Mouse (Mus musculus) left cerebral cortex, adult 8-10 months (tissue): ENCODE data around the gene Zfp747. TPM values are rescaled to one million over a fixed set of nuclear protein-coding genes. Genes with fewer than 3 reads are reported as not detected.
"Not testable (repeated sequence)": the region's sequence is repeated elsewhere in the genome, so short reads cannot be mapped to it uniquely, and the experiment has no call there.

Experiments
- DNase-seq, 2 experiments: peaks; one replicate each; pipeline ENCODE4 v3.0.0; 2022; ENCODE audit warnings: low spot score in 2 of 2
- total RNA-seq, 4 experiments: library from RNA; stranded (reverse); gene quantifications; 2 replicates each; pipeline ENCODE4 v1.2.4; 2022

Gene Zfp747
- 1 to 10 TPM; 6.6 to 8.8 (median 8.1) TPM for total RNA-seq

DNA sequence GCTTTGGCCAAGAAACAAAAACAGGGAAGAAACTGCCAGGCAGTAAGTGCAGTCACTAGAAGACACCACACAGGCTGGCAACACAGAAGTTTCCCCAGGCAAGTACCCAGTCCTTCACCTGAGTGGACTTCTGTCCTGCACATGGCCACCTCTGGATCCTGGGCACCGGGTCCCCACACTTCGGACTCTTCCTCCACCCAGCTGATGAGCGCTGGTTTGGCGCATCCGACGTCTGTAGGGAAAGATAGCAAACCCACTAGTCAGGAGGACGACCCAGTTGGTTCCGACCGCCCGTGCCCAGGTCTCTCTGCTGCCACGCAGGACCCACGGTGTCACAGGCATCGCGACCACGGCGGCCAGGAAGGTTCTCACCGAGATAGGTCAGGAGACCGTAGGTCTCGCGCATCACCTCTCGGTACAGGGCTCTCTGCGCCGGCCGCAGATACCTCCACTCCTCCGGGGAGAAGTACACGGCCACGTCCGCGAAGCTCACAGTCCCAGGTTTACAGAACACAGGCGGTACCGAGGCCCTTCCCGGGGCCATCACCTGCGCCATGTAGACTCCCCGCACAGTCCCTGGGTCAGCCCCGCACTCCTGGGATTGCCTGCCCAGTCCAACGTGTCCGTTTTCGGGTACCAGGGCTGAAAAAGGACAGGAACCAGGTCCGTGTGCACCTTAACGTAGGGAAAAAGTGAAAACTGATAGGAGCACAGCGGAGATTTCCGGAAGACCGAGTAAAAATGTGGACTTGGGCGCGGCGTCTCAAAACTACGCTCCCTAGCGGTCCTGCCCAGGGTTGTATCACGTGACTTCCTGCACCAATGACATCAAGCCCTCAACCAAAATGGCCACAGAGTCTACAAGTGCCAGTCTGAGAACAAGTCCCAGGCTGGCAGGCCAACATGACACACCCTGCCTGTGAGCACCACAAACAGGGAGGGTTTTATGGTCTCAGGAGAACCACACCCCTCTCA lies at the start of gene Zfp747:
Gene Zfp747, minus strand, starts transcription at position 780 of the 975 bp plus-strand sequence.
- DNase-seq, result peak; percentile 92 to 93

- no peak for DNase-seq
Measured at GRCm38 (mm10) chr7:127425291-127425690, 49.4 kb upstream of the Zfp747 start.

DNA sequence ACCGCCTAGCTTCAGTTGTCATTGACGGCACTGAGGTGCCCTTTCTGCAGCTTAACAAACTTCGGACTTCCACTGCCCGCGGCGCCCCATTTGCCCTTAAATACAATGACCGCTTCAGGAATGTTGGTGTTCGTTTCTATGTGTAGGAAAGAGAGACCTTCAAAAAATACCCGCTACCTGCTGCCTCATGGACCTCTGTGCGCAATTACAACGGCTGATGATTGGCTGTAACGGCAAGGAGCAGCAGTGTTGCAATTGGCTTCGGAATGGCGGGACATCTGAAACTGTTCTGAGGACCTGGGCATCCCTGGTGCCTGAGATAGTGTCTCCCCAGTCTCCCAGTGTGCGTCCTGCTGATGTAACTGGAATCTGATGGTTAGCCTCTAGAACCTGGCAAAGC lies 46.4 kb upstream of the Zfp747 start:
- no peak for DNase-seq

DNA sequence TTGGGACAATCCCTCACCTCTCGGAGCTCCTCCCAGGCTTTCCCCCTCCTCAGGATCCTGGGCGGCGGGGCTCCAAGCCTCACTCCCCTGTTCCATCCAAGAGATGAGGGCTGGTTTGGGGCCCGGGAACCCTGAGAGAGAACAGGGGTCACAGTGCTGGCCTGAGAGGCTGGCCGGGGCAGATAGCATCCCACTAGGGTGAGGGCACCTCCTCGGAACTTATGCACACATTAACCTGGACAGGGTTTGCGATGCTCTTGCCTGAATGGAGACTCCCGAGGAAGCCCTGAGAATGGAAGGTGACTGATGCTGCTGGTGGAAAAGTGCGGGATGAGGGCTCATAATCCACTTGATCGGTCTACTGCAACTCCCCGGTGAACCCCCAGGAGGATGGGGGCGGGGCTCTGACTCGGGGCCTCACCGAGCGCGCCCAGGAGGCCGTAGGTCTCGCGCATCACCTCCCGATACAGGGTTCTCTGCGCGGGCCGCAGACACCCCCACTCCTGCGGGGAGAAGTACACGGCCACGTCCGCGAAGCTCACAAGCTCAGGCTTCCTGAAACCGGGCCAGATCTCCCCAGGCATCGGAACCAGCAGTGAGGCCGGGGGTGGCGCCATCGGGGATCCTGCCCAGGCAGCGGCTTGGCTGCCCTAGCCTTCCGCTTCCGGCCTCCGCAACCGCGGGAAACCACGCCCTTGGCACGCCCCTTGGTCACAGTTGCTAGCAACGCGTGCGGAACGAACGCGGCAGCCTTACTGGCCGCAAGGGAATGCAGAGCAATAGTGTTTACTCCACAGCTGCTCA lies 45.7 kb upstream of the Zfp747 start, which contains the start of gene Zfp688:
Gene Zfp688, minus strand, starts transcription at position 681 of the 804 bp plus-strand sequence.
- peak; percentile 81 to 86 for DNase-seq

DNA sequence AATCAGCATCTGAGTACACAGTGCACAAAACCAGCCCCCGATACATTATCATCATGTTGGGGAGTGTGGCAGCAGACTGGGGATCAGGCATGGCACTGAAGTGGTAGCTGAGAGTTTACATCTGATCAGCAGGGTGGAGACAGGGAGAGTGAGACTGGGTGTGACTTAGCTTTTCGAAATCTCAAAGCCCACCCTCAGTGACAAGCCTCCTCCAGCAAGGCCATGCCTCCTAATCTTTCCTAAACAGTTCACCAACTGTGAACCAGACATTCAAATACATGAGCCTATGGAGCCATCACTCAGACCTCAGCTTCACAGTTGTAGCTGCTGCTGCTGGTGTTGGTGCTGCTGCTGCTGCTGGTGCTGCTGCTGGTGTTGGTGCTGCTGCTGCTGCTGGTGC lies 35.6 kb upstream of the Zfp747 start:
- DNase-seq, result no peak

DNA sequence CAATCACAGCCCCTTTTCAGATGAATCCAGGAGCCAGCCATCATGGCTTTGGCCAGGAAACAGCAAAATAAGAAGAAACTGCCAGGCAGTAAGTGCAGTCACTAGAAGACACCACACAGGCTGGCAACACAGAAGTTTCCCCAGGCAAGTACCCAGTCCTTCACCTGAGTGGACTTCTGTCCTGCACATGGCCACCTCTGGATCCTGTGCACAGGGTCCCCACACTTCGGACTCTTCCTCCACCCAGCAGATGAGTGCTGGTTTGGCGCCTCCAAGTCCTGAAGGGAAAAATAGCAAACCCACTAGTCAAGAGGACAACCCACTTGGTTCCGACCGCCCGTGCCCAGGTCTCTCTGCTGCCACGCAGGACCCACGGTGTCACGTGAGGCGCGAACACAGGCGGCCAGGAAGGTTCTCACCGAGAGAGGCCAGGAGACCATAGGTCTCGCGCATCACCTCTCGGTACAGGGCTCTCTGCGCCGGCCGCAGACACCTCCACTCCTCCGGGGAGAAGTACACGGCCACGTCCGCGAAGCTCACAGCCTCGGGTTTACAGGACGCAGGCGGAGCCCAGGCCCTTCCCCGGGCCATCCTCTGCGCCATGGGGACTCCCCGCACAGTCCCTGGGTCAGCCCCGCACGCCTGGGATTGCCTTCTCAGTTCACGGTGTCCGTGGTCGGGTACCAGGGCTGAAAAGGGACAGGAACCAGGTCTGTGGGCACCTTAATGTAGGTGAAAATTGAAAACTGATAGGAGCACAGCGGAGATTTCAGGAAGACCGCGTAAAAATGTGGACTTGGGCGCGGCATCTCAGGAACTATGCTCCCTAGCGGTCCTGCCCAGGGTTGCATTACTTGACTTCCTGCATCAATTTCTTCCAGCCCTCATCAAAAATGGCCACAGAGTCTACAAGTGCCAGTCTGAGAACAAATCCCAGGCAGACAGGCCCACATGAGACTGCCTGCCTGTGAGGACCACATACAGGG lies 30.4 kb upstream of the Zfp747 start, which contains the start of gene Zfp764:
Gene Zfp764, minus strand, starts transcription at position 821 of the 986 bp plus-strand sequence.
- DNase-seq, result peak; percentile 74 to 84

DNA sequence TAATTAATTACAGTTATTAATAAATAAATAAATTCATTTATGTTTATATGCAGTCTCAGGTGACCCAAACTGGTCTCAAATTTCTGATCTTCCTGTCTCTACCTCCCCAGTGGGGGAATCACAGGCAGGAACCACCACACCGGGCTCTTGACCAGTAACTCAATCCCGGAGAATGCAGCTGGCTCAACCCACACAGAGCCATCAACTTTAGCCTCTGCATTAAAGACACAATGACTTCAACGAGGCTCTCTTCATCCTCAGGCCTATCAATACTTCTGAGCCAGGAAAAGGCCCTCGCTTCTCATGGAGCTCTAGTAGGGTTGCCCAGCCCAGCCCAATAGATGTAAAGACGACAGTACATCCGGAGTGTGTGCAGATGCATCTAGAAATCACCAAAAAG lies 28.3 kb upstream of the Zfp747 start:
- not testable (repeated sequence) for DNase-seq

- no peak for DNase-seq
Measured at GRCm38 (mm10) chr7:127402980-127403379, 27.1 kb upstream of the Zfp747 start.

- no peak for DNase-seq
Measured at GRCm38 (mm10) chr7:127400355-127400754, 24.5 kb upstream of the Zfp747 start.

DNA sequence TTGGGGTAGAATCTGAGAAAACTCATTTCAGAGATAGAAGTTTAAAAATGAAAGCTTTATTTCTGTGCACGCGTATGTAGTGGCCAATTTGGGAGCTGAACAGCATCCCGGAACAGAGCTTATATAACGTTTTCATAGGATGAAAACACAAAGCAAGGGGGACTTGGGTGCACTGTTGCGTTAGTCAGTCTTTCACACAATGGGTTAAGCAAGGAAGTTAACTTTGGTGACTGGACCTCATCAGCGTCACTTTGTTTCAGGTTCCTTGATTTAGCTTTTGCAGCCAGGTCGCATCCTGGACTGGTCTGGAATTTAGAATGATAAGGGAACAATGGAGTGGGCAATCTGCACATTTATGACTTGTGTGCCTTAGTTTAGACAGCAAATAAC lies 18.1 kb upstream of the Zfp747 start:
- DNase-seq, result no peak

- DNase-seq, result peak; percentile 89 to 97
Measured at GRCm38 (mm10) chr7:127393157-127393943, 17.5 kb upstream of the Zfp747 start, which contains the start of gene E430018J23Rik. Gene E430018J23Rik, minus strand, starts transcription at chr7:127393629.

DNA sequence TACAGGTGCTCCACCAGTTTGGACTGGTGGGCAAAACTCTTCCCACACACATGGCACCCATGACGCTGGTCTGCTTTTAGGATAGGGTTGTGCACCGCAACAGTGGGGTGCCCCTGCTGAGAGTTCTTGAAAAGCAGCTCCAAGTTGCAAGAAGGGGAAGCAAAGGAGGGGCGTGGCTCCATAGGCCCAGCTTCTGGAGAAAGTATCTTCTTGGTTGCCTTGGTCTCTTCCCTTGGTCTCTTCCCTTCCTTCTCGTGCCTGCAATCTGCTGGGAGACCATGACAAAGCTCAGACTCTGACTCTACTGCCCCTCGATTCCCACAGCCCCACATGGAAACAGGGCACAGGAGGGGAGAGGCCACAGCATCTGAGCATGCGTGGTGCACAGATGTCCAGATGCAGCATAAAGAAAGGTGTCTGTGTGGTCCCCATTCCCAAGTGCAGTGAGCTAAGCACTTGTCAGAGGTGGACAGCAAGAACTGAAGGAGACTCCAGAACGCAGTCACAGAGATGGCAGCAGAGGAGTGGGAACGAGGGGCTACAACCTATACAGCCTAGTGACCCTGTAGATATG lies 16.5 kb upstream of the Zfp747 start:
- no peak for DNase-seq

DNA sequence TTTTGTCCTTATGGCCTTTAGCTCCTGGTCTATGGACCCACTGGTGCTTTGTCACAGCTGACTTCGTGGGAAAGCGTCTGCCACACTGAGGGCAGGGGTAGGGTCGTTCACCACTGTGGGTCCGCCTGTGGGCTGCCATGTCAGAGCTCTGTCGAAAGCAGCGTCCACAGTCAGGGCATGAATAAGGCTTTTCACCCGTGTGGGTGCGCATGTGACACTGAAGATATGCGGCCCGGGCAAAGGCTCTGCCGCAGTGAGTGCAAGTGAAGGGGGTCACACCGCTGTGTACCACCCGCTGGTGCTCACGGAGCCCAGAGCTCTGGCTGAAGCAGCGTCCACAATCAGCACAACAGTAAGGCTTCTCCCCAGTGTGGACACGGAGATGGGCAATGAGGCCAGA lies 15.7 kb upstream of the Zfp747 start:
- DNase-seq, result no peak

GRCm38 (mm10) chr7:127390306-127390705 lies 14.5 kb upstream of the Zfp747 start:
- no peak for DNase-seq

DNA sequence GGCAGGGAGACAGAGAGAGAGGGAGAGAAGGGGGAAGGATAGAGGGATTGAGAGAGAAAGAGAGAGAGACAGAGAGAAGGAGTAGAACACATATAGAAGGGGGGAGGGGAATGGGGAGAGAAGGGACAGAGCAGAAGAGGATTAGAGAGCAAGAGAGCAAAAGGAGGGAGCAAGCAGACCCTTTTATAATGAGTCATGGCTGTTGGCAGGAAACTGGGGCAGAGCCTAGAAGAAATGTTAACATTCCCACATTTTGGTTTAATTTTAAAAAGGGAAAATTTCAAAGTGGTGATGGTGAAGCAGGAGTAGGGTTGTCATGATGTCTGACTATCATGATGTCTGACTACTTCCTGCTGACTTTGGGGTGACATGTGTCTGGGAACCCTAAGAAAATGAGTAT lies 12.4 kb upstream of the Zfp747 start:
- not testable (repeated sequence) for DNase-seq

GRCm38 (mm10) chr7:127386641-127387392 lies 11.0 kb upstream of the Zfp747 start, which contains the start of gene 9130019O22Rik:
Gene 9130019O22Rik, minus strand, starts transcription at chr7:127387166.
- DNase-seq, result peak; percentile 78 to 89

- DNase-seq, result not testable (repeated sequence)
Measured at GRCm38 (mm10) chr7:127385560-127385959, 9.7 kb upstream of the Zfp747 start.

- DNase-seq, result no peak
Measured at GRCm38 (mm10) chr7:127378310-127378921, 2.6 kb upstream of the Zfp747 start.
